Mouse (Mus musculus) MEL (cell line): ENCODE measurements around the gene Pkmyt1. TPM values are rescaled to one million over a fixed set of nuclear protein-coding genes. Genes with fewer than 3 reads are reported as not detected.

ENCODE experiments used
- DNase-seq: peaks from one replicate; pipeline ENCODE4 v3.0.0; 2011; ENCODE audit warnings: low read depth, low spot score
- H3K27ac ChIP-seq: 2 replicates; pipeline ENCODE4 v1.5.1; 2012; ENCODE audit warnings: low read depth, mild to moderate bottlenecking, control low read depth, low read length, moderate library complexity; ENCODE audit not compliant: control insufficient read depth
- H3K27me3 ChIP-seq, 2 experiments: fragments of 150-350 bp in 1 of 2; sonication (generic) in 1 of 2; 2 replicates each; pipeline ENCODE4 v1.6.1; 2012; ENCODE audit warnings: low read length in 2 of 2, mild to moderate bottlenecking in 2 of 2, improper control_type of control experiment in 1 of 2, moderate library complexity in 1 of 2; ENCODE audit not compliant: insufficient read depth in 2 of 2, control insufficient read depth in 1 of 2
- H3K36me3 ChIP-seq, 2 experiments: 2 replicates each; pipeline ENCODE4 v1.6.1; 2012 to 2014; ENCODE audit warnings: low read length in 2 of 2, improper control_type of control experiment in 1 of 2, inconsistent platforms in 1 of 2, mild to moderate bottlenecking in 1 of 2; ENCODE audit not compliant: insufficient read depth in 2 of 2, control insufficient read depth in 1 of 2
- H3K4me1 ChIP-seq, 2 experiments: fragments of 150-350 bp in 1 of 2; sonication (generic) in 1 of 2; 2 replicates each; pipeline ENCODE4 v1.6.1; 2012; ENCODE audit warnings: low read length in 2 of 2, improper control_type of control experiment in 1 of 2, mild to moderate bottlenecking in 1 of 2; ENCODE audit not compliant: insufficient read depth in 2 of 2, control insufficient read depth in 1 of 2
- H3K4me3 ChIP-seq, 2 experiments: fragments of 150-350 bp in 1 of 2; sonication (generic) in 1 of 2; 2 replicates each; pipeline ENCODE4 v1.5.1; 2012; ENCODE audit warnings: low read depth in 2 of 2, low read length in 2 of 2, mild to moderate bottlenecking in 2 of 2, moderate library complexity in 2 of 2, control low read depth in 1 of 2, improper control_type of control experiment in 1 of 2; ENCODE audit not compliant: control insufficient read depth in 1 of 2, insufficient read depth in 1 of 2
- H3K79me2 ChIP-seq: 2 replicates; pipeline ENCODE4 v1.6.1; 2012; ENCODE audit warnings: mild to moderate bottlenecking, low read length, moderate library complexity; ENCODE audit not compliant: control insufficient read depth, poor library complexity, insufficient read depth
- H3K9ac ChIP-seq: 2 replicates; pipeline ENCODE4 v1.6.1; 2012; ENCODE audit warnings: low read depth, mild to moderate bottlenecking, control low read depth, low read length, moderate library complexity; ENCODE audit not compliant: control insufficient read depth, poor library complexity, severe bottlenecking
- H3K9me3 ChIP-seq: fragments of 150-350 bp; sonication (generic); replicated peaks from 2 replicates; pipeline ENCODE4 v1.6.1; 2012; ENCODE audit warnings: mild to moderate bottlenecking, low read length, improper control_type of control experiment, moderate library complexity; ENCODE audit not compliant: insufficient read depth
- BHLHE40 ChIP-seq: IDR thresholded peaks from 2 replicates; pipeline ENCODE4 v1.6.1; 2012; ENCODE audit warnings: low read depth, mild to moderate bottlenecking, inconsistent platforms, low read length, improper control_type of control experiment, borderline replicate concordance
- CHD1 ChIP-seq: IDR thresholded peaks from 2 replicates; pipeline ENCODE4 v1.6.1; 2012; ENCODE audit warnings: low read depth, mild to moderate bottlenecking, inconsistent platforms, low read length, improper control_type of control experiment
- CHD2 ChIP-seq: IDR thresholded peaks from 2 replicates; pipeline ENCODE4 v1.6.1; 2011; ENCODE audit warnings: low read length, improper control_type of control experiment
- E2F4 ChIP-seq: IDR thresholded peaks from 2 replicates; pipeline ENCODE4 v1.6.1; 2011; ENCODE audit warnings: low read depth, low read length, improper control_type of control experiment, borderline replicate concordance
- JUND ChIP-seq: IDR thresholded peaks from 2 replicates; pipeline ENCODE4 v1.6.1; 2011; ENCODE audit warnings: low read depth, mild to moderate bottlenecking, improper control_type of control experiment, low read length
- KAT2A ChIP-seq: conservative IDR thresholded peaks from 2 replicates; pipeline ENCODE4 v1.6.1; 2012; ENCODE audit warnings: low read depth, low read length, improper control_type of control experiment, inconsistent platforms
- MEF2A ChIP-seq: IDR thresholded peaks from 2 replicates; pipeline ENCODE4 v1.6.1; 2014; ENCODE audit warnings: low read depth, mild to moderate bottlenecking, inconsistent platforms, low read length, improper control_type of control experiment; ENCODE audit not compliant: poor library complexity, insufficient replicate concordance, severe bottlenecking; ENCODE audit errors: extremely low read depth
- MYB ChIP-seq: IDR thresholded peaks from 2 replicates; pipeline ENCODE4 v1.6.1; 2011; ENCODE audit warnings: mild to moderate bottlenecking, low read depth, low read length, improper control_type of control experiment
- NRF1 ChIP-seq: IDR thresholded peaks from 2 replicates; pipeline ENCODE4 v1.6.1; 2014; ENCODE audit warnings: low read depth, mild to moderate bottlenecking, inconsistent platforms, low read length, improper control_type of control experiment, moderate library complexity; ENCODE audit not compliant: poor library complexity, insufficient read depth, severe bottlenecking
- POLR2A ChIP-seq, 2 experiments: IDR thresholded peaks; 2 replicates each; pipeline ENCODE4 v1.6.1; 2011 to 2012; ENCODE audit warnings: low read length in 2 of 2, mild to moderate bottlenecking in 2 of 2, control low read depth in 1 of 2, improper control_type of control experiment in 1 of 2, low read depth in 1 of 2, moderate library complexity in 1 of 2; ENCODE audit not compliant: control insufficient read depth in 1 of 2, insufficient read depth in 1 of 2, poor library complexity in 1 of 2
- TBP ChIP-seq: IDR thresholded peaks from 2 replicates; pipeline ENCODE4 v1.8.0; 2011; ENCODE audit warnings: low read depth, low read length, improper control_type of control experiment
- UBTF ChIP-seq: IDR thresholded peaks from 2 replicates; pipeline ENCODE4 v1.6.1; 2012; ENCODE audit warnings: low read depth, mild to moderate bottlenecking, inconsistent platforms, low read length, improper control_type of control experiment, moderate library complexity, borderline replicate concordance; ENCODE audit not compliant: insufficient read depth
- USF1 ChIP-seq: IDR thresholded peaks from 2 replicates; pipeline ENCODE4 v1.6.1; 2014; ENCODE audit warnings: low read depth, mild to moderate bottlenecking, inconsistent platforms, low read length, improper control_type of control experiment, moderate library complexity
- ZC3H11A ChIP-seq: IDR thresholded peaks from 2 replicates; pipeline ENCODE4 v1.6.1; 2012; ENCODE audit warnings: low read depth, mild to moderate bottlenecking, inconsistent platforms, low read length, improper control_type of control experiment
- ZMIZ1 ChIP-seq: IDR thresholded peaks from 2 replicates; pipeline ENCODE4 v1.6.1; 2012; ENCODE audit warnings: low read depth, mild to moderate bottlenecking, inconsistent platforms, low read length, improper control_type of control experiment, moderate library complexity
- polyA plus RNA-seq, 2 experiments: library from polyadenylated mRNA; stranded (reverse) in 1 of 2; unstranded in 1 of 2; fragments of >175 nt in 1 of 2; fragments of >200 nt in 1 of 2; gene quantifications; 2 replicates each; pipeline versions ENCODE4 v1.2.1 to v1.2.4; 2012; ENCODE audit warnings: low replicate concordance in 2 of 2, low read depth in 1 of 2; ENCODE audit not compliant: insufficient read length in 2 of 2, insufficient read depth in 1 of 2, missing spikeins in 1 of 2
- total RNA-seq: library from RNA; depleted of rRNA; stranded (reverse); fragments of 300-350 nt; gene quantifications from 2 replicates; pipeline ENCODE4 v1.2.3, GENCODE M21; 2012

The Pkmyt1 gene
- total and polyA plus RNA-seq, 3 experiments = 16.6 to 49.8 TPM; not detected in 1

DNA sequence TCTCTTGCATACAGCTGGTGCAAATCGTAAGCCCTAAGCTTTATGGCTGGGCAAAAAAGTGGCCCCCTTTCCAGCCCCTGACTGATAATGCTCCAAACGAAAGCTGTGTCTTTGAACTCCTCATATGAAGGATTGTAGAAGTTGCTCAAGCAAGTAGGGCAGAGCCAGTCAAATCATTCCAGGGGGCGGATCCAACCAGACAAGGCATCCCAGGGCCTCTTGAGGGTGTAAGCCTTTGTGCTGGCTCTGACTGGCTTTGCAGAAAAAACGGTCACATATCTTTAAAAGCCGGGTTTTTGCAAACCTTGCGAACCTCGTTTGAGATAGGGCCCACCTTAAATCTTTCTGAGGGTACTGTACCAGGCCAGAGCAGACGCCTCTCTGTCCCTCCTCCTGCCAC, 17.9 kb downstream of the Pkmyt1 start:
- Histone ChIP-seq H3K79me2 (no peaks in the 10 kb centered on the region; the same call in 1 of the 2 replicates), H3K4me3 (no peak overlapping the region), H3K9me3 (no peaks in the 10 kb centered on the region), H3K9ac (no peak overlapping the region), H3K27me3 (no peaks in the 10 kb centered on the region), H3K36me3 (peaks cover 0 to 4% of the 10 kb centered on the region in 2 experiments; a peak in 2 of 4 replicates), H3K4me1 (peaks cover 4 to 21% of the 10 kb centered on the region in 2 experiments; a peak in 3 of 4 replicates), H3K27ac (no peak overlapping the region)
- DNase-seq = no peak
- TF ChIP-seq ZMIZ1 (no peak), UBTF (no peak), MYB (no peak), NRF1 (no peak), USF1 (no peak), JUND (no peak), KAT2A (no peak), ZC3H11A (no peak), CHD1 (no peak), MEF2A (no peak), BHLHE40 (no peak), E2F4 (no peak), TBP (no peak), CHD2 (no peak), POLR2A (IDR thresholded peaks at IDR 0.05; ENCODE audit: control insufficient read depth in 1 of 2, insufficient read depth in 1 of 2, low read depth in 1 of 2, low read length in 2 of 2, poor library complexity in 1 of 2) (no peak)

GRCm38 (mm10) chr17:23744651-23745050, 18.5 kb downstream of the Pkmyt1 start:
- Histone ChIP-seq H3K9me3 (no peaks in the 10 kb centered on the region), H3K79me2 (no peaks in the 10 kb centered on the region; the same call in 1 of the 2 replicates), H3K36me3 (peaks cover 0 to 4% of the 10 kb centered on the region in 2 experiments; a peak in 2 of 4 replicates), H3K4me3 (no peak overlapping the region), H3K9ac (no peak overlapping the region), H3K27ac (no peak overlapping the region), H3K27me3 (no peaks in the 10 kb centered on the region), H3K4me1 (peaks cover 4 to 26% of the 10 kb centered on the region in 2 experiments; a peak in 3 of 4 replicates)
- DNase-seq = no peak
- TF ChIP-seq MEF2A (no peak), E2F4 (no peak), ZC3H11A (no peak)
